Mouse (Mus musculus) right cerebral cortex, postnatal 36 days (tissue): ENCODE results near the gene Traf3ip1.
"Not testable (repeated sequence)": the region's sequence is repeated elsewhere in the genome, so short reads cannot be mapped to it uniquely, and the experiment has no call there.

ENCODE experiments used
- DNase-seq, 2 experiments: peaks; one replicate each; pipeline ENCODE4 v3.0.0; 2022; ENCODE audit warnings: low spot score in 2 of 2, mixed read lengths in 1 of 2

Gene Traf3ip1

GRCm38 (mm10) chr1:91465244-91465643, 29.2 kb upstream of the Traf3ip1 start:
- DNase-seq: no peak

GRCm38 (mm10) chr1:91466186-91466585, 28.3 kb upstream of the Traf3ip1 start:
- DNase-seq: no peak

- DNase-seq: no peak
Observed at GRCm38 (mm10) chr1:91469888-91470419, 24.5 kb upstream of the Traf3ip1 start.

GRCm38 (mm10) chr1:91478145-91478544, 16.3 kb upstream of the Traf3ip1 start:
- not testable (repeated sequence) for DNase-seq

- DNase-seq: no peak
Observed at GRCm38 (mm10) chr1:91478958-91479357, 15.5 kb upstream of the Traf3ip1 start.

- no peak for DNase-seq
Observed at GRCm38 (mm10) chr1:91482616-91483211, 11.7 kb upstream of the Traf3ip1 start.

GRCm38 (mm10) chr1:91483304-91484010, 11.0 kb upstream of the Traf3ip1 start:
- DNase-seq: peak; percentile 43 to 44

- no peak for DNase-seq
Observed at GRCm38 (mm10) chr1:91484011-91484346, 10.5 kb upstream of the Traf3ip1 start.

GRCm38 (mm10) chr1:91485422-91485821, 9.0 kb upstream of the Traf3ip1 start:
- DNase-seq: no peak

- no peak for DNase-seq
Observed at GRCm38 (mm10) chr1:91486165-91486564, 8.3 kb upstream of the Traf3ip1 start.

- no peak for DNase-seq
Observed at GRCm38 (mm10) chr1:91490322-91490721, 4.1 kb upstream of the Traf3ip1 start.

- no peak for DNase-seq
Observed at GRCm38 (mm10) chr1:91492740-91493139, 1.7 kb upstream of the Traf3ip1 start.

- DNase-seq: no peak
Observed at GRCm38 (mm10) chr1:91493938-91494337, 509 bp upstream of the Traf3ip1 start.

- no peak for DNase-seq
Observed at GRCm38 (mm10) chr1:91495321-91495720, 874 bp downstream of the Traf3ip1 start.

- DNase-seq: no peak
Observed at GRCm38 (mm10) chr1:91498579-91498978, 4.1 kb downstream of the Traf3ip1 start.

GRCm38 (mm10) chr1:91504615-91505014, 10.2 kb downstream of the Traf3ip1 start:
- DNase-seq: no peak

GRCm38 (mm10) chr1:91514916-91515315, 20.5 kb downstream of the Traf3ip1 start:
- no peak for DNase-seq

- no peak for DNase-seq
Observed at GRCm38 (mm10) chr1:91515642-91516041, 21.2 kb downstream of the Traf3ip1 start.

- DNase-seq: peak in 1 of 2 experiments; percentile 39
Observed at GRCm38 (mm10) chr1:91523759-91524158, 29.3 kb downstream of the Traf3ip1 start.

GRCm38 (mm10) chr1:91525838-91526237, 31.4 kb downstream of the Traf3ip1 start:
- DNase-seq: no peak

GRCm38 (mm10) chr1:91530166-91530565, 35.7 kb downstream of the Traf3ip1 start:
- DNase-seq: no peak

GRCm38 (mm10) chr1:91532243-91532642, 37.8 kb downstream of the Traf3ip1 start:
- DNase-seq: no peak

- DNase-seq: no peak
Observed at GRCm38 (mm10) chr1:91532892-91533291, 38.4 kb downstream of the Traf3ip1 start.
